Mouse (Mus musculus) heart, adult 2 months (tissue): ENCODE measurements around the gene Zfp593. TPM values are rescaled to one million over a fixed set of nuclear protein-coding genes. Genes with fewer than 3 reads are reported as not detected.

Experiments
- DNase-seq, 2 experiments: peaks; one replicate each; pipeline ENCODE4 v3.0.0; 2021
- H3K27ac ChIP-seq: fragments of 200-600 bp; 2 replicates; pipeline ENCODE4 v1.8.1; 2022
- H3K27me3 ChIP-seq: fragments of 200-500 bp; 2 replicates; pipeline ENCODE4 v1.6.1; 2012; ENCODE audit warnings: mild to moderate bottlenecking, low read length, inconsistent platforms, mixed read lengths; ENCODE audit not compliant: control insufficient read depth, insufficient read depth
- H3K36me3 ChIP-seq: fragments of 200-500 bp; 2 replicates; pipeline ENCODE4 v1.6.1; 2012; ENCODE audit warnings: low read length, inconsistent platforms; ENCODE audit not compliant: control insufficient read depth, insufficient read depth
- H3K4me1 ChIP-seq: fragments of 200-500 bp; 2 replicates; pipeline ENCODE4 v1.6.1; 2011; ENCODE audit warnings: low read length; ENCODE audit not compliant: control insufficient read depth, insufficient read depth
- H3K4me3 ChIP-seq: fragments of 200-600 bp; 2 replicates; pipeline ENCODE4 v1.8.1; 2022
- H3K79me2 ChIP-seq: fragments of 200-500 bp; replicated peaks from 2 replicates; pipeline ENCODE4 v1.6.1; 2012; ENCODE audit warnings: mild to moderate bottlenecking, inconsistent platforms, low read length, moderate library complexity, mixed read lengths; ENCODE audit not compliant: control insufficient read depth, insufficient read depth
- H3K9ac ChIP-seq: fragments of 200-500 bp; 2 replicates; pipeline ENCODE4 v1.6.1; 2012; ENCODE audit warnings: low read depth, mild to moderate bottlenecking, control low read depth, inconsistent platforms, low read length, mixed read lengths
- CTCF ChIP-seq: fragments of 200-600 bp; IDR thresholded peaks from 2 replicates; pipeline ENCODE4 v1.8.1; 2022; ENCODE audit warnings: antibody characterized with exemption, mild to moderate bottlenecking, moderate library complexity
- EP300 ChIP-seq: fragments of 200-500 bp; IDR thresholded peaks from 2 replicates; pipeline ENCODE4 v1.6.1; 2011; ENCODE audit warnings: low read depth, low read length, control low read depth; ENCODE audit not compliant: insufficient read depth
- POLR2A ChIP-seq: fragments of 200-500 bp; IDR thresholded peaks from 2 replicates; pipeline ENCODE4 v1.6.1; 2011; ENCODE audit warnings: mild to moderate bottlenecking, low read depth, low read length, control low read depth; ENCODE audit not compliant: insufficient read depth
- WGBS: fragments of 180-500 bp; shearing (Covaris S2); methylation state at CpG from one replicate; pipeline ENCODE4 v1.1.7; 2018; 5-methylcytosine and 5-hydroxymethylcytosine counted together
- intact Hi-C: fragments of 180-260 bp; cut with DNase I; formaldehyde crosslinking; loops from one replicate; pipeline ENCODE4 v1.15.1; 2025
- polyA plus RNA-seq: library from polyadenylated mRNA; depleted of rRNA; stranded (reverse); fragments of >200 nt; gene quantifications from 2 replicates; pipeline ENCODE4 v1.2.3, GENCODE M21; 2012
- total RNA-seq, 2 experiments: library from RNA; stranded (reverse); gene quantifications; 2 replicates each; pipeline ENCODE4 v1.2.3; 2021

Zfp593 gene
- total and polyA plus RNA-seq, 3 experiments: 2.8 to 4.3 (median 3.3) TPM

DNA sequence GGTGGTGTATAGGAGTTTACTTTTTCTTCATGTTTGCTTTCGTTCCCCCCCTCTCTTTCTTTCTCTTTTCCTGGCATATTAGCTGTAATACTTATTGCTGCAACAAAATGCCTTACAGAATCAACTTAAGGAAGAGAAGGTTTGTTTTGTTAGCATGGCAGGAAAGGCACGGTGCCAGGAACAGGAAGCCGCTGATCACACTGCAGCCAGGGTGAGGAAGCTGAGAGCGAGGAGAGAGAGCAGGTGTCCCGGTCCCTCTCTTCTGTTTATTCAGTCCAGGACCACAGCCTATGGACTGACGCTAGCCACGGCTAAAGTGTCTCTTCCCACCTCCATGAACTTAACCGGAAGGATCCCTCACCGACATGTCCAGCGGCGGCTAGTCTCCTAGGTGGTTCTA, 13.0 kb upstream of the Zfp593 start:
- Histone ChIP-seq H3K27me3 (no peaks in the 10 kb centered on the region), H3K4me1 (peaks cover 7% of the 10 kb centered on the region), H3K36me3 (no peaks in the 10 kb centered on the region), H3K27ac (peak overlapping the region; percentile 75), H3K9ac (no peak overlapping the region), H3K79me2 (no peaks in the 10 kb centered on the region), H3K4me3 (no peak overlapping the region)
- DNase-seq: no peak
- WGBS: 45% methylated on average over 11 of the region's 11 CpGs
- no peak for TF ChIP-seq EP300
- no peak for TF ChIP-seq CTCF
- TF ChIP-seq POLR2A: no peak
- intact Hi-C loops: no loop called here

DNA sequence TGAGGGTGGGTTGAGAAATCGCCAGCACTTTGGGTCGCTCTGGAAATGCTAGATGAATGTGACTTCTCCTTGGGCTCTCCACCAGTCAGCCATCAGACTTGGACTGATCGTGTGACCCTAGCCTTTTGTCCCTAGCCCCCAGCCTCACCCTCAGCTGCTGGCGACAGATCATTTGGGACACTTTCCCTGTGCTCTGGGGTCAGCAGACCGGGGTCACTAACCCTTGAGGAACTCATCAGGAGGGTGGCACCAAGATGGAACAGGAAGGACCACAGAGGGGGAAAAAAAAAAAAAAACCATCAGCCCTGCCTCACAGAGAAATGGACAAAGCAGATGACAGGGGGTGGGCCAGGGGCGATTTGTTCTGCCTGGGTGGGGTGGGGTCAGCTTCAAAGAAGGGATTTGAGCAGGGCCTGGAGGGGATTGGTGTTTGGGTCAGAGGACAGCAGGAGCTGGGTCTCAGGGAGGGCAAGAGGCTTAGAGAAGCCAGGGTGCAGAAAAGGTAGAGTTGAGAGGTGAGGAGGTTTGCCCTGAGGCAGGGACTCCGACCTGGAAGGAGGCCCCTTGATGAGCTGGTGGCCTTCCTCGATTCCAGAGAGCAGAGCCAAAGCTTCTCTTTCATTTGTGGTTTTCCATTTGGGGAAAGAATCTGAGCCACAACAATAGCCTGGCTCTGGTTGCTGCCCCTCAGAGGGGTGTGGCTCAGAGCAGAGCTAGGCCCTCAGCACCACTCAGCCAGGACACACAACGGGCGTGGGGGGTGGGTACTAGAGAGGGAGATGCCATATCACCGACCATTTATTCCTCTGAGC, 12.0 kb upstream of the Zfp593 start:
- Histone ChIP-seq H3K4me3 (no peak overlapping the region), H3K4me1 (peaks cover 7% of the 10 kb centered on the region), H3K36me3 (no peaks in the 10 kb centered on the region), H3K79me2 (no peaks in the 10 kb centered on the region), H3K27me3 (no peaks in the 10 kb centered on the region), H3K9ac (no peak overlapping the region), H3K27ac (peak overlapping the region; percentile 75)
- 0 out of 2 replicates have a peak, but pooled peaks have one; percentile 20 for TF ChIP-seq POLR2A
- TF ChIP-seq CTCF: no peak
- 38% methylated on average over 11 of the region's 11 CpGs for WGBS
- peak; percentile 26 to 38 for DNase-seq
- intact Hi-C loops: no loop called here

DNA sequence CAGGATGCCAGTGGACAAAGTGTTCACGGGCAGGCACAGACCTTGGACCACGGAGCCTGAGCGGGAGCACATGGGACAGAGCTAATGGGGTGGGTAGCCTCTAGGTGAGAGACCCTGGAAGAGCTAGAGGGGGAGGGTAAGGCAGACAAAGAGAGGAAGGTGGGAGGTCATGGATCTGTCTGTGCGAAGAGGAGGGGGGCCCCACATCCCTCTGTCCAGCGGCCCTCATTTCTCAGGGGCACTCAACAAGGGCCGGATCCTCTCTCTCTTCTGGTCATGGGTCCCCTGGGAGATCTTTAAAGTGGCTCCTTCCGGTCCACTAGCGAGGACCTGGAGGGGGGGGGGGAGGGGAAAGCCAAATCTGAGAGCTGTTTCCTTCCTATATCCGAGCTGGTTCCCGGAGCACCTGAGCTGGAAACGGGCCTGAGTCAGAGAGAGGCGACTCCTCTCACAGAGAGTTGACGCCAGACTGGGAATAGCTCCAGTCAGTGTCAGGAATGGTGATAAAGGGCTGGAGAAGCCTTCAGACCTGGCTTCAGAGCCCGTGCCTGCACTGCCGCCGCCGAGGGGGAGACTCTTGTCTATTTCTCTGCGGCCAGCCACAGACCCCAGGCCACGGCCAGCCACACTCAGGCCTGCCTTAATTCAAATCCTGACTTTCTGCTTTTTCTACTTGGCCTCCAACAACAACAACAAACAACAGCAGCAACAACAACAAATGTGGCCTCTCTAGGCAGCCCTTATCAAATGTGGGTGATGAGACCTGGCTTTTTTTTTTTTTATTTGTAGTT, 11.2 kb upstream of the Zfp593 start:
- H3K27me3 ChIP-seq: no peaks in the 10 kb centered on the region
- H3K4me3 ChIP-seq: no peak overlapping the region; the same call in 1 of the 2 replicates

DNA sequence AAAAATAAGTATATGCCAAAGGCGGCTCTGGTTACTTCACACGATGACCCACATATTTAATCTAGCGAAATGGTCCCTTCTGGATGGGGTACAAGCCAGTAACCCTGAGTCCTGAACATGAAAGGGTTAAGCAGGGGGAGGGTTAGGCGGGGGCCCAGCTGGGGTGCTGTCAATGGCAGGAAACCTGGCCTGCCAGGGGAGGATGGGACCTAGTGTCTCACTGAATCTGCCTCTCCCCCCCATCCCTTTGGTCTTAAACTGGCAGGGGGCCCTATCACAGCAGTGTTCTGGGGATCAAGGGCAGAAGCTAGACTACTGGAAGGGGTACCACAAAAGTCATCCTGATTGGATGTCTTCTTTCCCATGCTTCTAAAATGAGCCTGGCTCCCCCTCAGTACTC, 10.5 kb upstream of the Zfp593 start:
- DNase-seq: peak; percentile 47 to 50
- Histone ChIP-seq H3K27me3 (no peaks in the 10 kb centered on the region), H3K4me3 (no peak overlapping the region; the same call in 1 of the 2 replicates), H3K4me1 (peaks cover 7% of the 10 kb centered on the region), H3K36me3 (no peaks in the 10 kb centered on the region), H3K79me2 (no peaks in the 10 kb centered on the region), H3K9ac (no peak overlapping the region), H3K27ac (peak overlapping the region; percentile 75)
- WGBS: 42% methylated on average over 4 of the region's 4 CpGs
- TF ChIP-seq CTCF (no peak), POLR2A (no peak), EP300 (0 out of 2 replicates have a peak, but pooled peaks have one; percentile 53)
- intact Hi-C loops: no loop called here

More for the DNA sequence above, 11.2 kb upstream of the Zfp593 start:
- no peaks in the 10 kb centered on the region for H3K79me2 ChIP-seq
- H3K27ac ChIP-seq: peak overlapping the region; percentile 75
- H3K4me1 ChIP-seq: peaks cover 7% of the 10 kb centered on the region
- TF ChIP-seq CTCF (no peak), POLR2A (peak; percentile 50; the same call in 1 of the 2 replicates)
- intact Hi-C loops: no loop called here
- DNase-seq: peak; percentile 45 to 63
- 17% methylated on average over 19 of the region's 19 CpGs for WGBS
- H3K36me3 ChIP-seq: no peaks in the 10 kb centered on the region
- H3K9ac ChIP-seq: peak overlapping the region; percentile 56

DNA sequence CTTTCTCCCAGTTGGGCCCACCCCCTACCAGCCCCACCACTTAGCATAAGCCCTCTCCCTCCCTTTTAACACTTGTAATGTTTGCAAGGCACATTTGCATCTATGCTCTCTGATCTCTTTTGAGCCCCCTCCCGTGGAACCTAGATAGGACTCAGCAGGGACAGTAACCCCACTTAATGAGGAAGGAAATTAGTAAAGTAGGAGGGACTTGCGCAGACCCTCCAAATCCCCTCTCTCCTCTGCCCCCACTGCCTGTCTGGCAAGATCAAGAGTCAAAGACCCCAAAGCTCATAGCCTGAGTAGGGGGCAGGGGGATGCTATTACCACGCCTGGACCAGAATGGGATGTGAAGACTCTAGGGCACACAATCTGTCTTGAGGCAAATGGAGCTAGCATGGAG, 9.4 kb upstream of the Zfp593 start:
- intact Hi-C loops: no loop called here
- TF ChIP-seq CTCF: no peak
- TF ChIP-seq EP300: no peak
- no peak for TF ChIP-seq POLR2A
- Histone ChIP-seq H3K4me1 (peaks cover 7% of the 10 kb centered on the region), H3K36me3 (no peaks in the 10 kb centered on the region), H3K27me3 (no peaks in the 10 kb centered on the region), H3K27ac (no peak overlapping the region; the same call in 1 of the 2 replicates), H3K79me2 (no peaks in the 10 kb centered on the region), H3K4me3 (no peak overlapping the region), H3K9ac (no peak overlapping the region)
- no peak for DNase-seq
- 71% methylated on average over 3 of the region's 3 CpGs for WGBS
